Mouse (Mus musculus) forebrain, embryonic 13.5 days (tissue): Measurements from ENCODE around the gene Mcl1. TPM values are rescaled to one million over a fixed set of nuclear protein-coding genes. Genes with fewer than 3 reads are reported as not detected.
"Not testable (repeated sequence)": the region's sequence is repeated elsewhere in the genome, so short reads cannot be mapped to it uniquely, and the experiment has no call there.

ENCODE experiments used
- ATAC-seq: fragments of 200-750 bp; cut with Nextera tagmentation; 2 replicates; pipeline ENCODE4 v1.8.0; 2017
- H3K27ac ChIP-seq: fragments of 300-500 bp; sonication (generic); 2 replicates; pipeline ENCODE4 v1.5.1; 2015; ENCODE audit warnings: inconsistent platforms, mild to moderate bottlenecking, moderate library complexity
- H3K27me3 ChIP-seq: fragments of 300-500 bp; sonication (generic); 2 replicates; pipeline ENCODE4 v1.6.1; 2015; ENCODE audit warnings: mild to moderate bottlenecking, inconsistent platforms
- H3K36me3 ChIP-seq: fragments of 300-500 bp; sonication (generic); 2 replicates; pipeline ENCODE4 v1.6.1; 2015; ENCODE audit warnings: mild to moderate bottlenecking, inconsistent platforms; ENCODE audit not compliant: poor library complexity, severe bottlenecking
- H3K4me1 ChIP-seq: fragments of 300-500 bp; sonication (generic); 2 replicates; pipeline ENCODE4 v1.6.1; 2015; ENCODE audit warnings: inconsistent platforms
- H3K4me2 ChIP-seq: fragments of 300-500 bp; sonication (generic); 2 replicates; pipeline ENCODE4 v1.6.1; 2015; ENCODE audit warnings: inconsistent platforms, mild to moderate bottlenecking, moderate library complexity
- H3K4me3 ChIP-seq: fragments of 300-500 bp; sonication (generic); 2 replicates; pipeline ENCODE4 v1.5.1; 2015; ENCODE audit warnings: mild to moderate bottlenecking, inconsistent platforms
- H3K9ac ChIP-seq: fragments of 300-500 bp; sonication (generic); 2 replicates; pipeline ENCODE4 v1.6.1; 2015; ENCODE audit warnings: mild to moderate bottlenecking, inconsistent platforms
- H3K9me3 ChIP-seq: fragments of 300-500 bp; sonication (generic); replicated peaks from 2 replicates; pipeline ENCODE4 v1.6.1; 2016; ENCODE audit warnings: inconsistent platforms
- WGBS: fragments of 180-500 bp; shearing (Covaris S2); methylation state at CpG from one replicate; pipeline ENCODE4 v1.1.7; 2015; 5-methylcytosine and 5-hydroxymethylcytosine counted together
- polyA plus RNA-seq: library from polyadenylated mRNA; unstranded; fragments of >200 nt; fragmentation: Nextera tagmentation; extraction: Ambion mirVana; gene quantifications from 2 replicates; pipeline ENCODE4 v1.2.1, GENCODE M21; 2015

Gene Mcl1
- polyA plus RNA-seq, 1 experiment from 2014 or later, result 44.0 TPM

DNA sequence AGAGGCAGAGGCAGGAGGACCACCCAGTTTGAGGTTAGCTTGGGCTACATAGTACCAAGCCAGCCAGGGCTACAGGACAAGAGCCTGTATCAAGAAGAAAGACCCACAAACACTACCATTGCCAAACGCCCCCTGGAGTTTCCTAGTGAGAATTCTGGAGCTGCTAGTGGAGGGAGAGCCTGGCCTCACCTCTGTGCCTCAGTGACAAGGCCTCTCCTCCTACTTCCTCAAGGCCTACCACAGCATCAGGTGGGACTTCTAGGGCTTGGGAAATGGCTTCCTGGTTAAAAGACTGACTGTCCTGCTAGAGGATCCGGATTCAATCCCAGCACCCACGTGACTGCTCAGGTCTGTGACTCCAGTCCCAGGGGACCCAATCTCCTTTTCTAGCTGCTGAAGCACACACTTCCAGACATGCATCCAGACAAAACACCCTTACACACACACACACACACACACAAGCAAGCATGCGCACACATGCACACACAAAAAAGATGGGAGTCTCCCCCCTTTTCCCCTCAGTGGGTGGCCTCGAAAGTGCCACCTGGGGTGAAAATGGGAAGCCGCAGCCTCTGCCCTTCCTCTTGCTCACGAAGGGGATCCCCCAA lies 6.3 kb upstream of the Mcl1 start:
- no peak overlapping the region for H3K27ac ChIP-seq
- no peak overlapping the region for H3K9ac ChIP-seq
- H3K4me2 ChIP-seq, result no peak overlapping the region
- H3K27me3 ChIP-seq, result no peaks in the 10 kb centered on the region
- no peaks in the 10 kb centered on the region for H3K9me3 ChIP-seq
- 49% methylated on average over 7 of the region's 7 CpGs for WGBS
- no peak for ATAC-seq
- H3K36me3 ChIP-seq, result no peaks in the 10 kb centered on the region
- no peak overlapping the region for H3K4me3 ChIP-seq
- no peaks in the 10 kb centered on the region for H3K4me1 ChIP-seq

DNA sequence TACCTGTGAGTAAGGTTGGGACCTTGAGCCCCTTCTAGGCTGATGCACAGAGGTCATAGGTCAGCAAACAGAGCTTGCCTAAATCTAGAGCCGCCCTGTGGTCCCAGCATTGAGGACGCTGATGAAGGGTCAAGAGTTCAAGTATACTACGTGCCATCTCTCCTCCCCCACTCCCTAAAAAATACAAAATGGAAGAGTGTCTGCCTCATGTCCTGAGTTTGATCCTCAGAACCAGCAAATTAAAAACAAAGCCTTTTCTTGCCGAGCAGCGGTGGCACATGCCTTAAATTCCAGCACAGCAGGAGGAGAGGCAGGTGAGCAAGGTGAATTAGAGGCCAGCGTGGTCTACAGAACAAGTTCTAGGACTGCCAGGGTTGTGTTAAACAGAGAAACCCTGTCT lies 5.7 kb upstream of the Mcl1 start:
- Histone ChIP-seq H3K4me1 (0 out of 2 replicates have a peak, but pooled peaks cover 3% of the 10 kb centered on the region), H3K4me2 (no peak overlapping the region), H3K4me3 (no peak overlapping the region), H3K9me3 (no peaks in the 10 kb centered on the region), H3K27ac (no peak overlapping the region), H3K9ac (no peak overlapping the region), H3K36me3 (no peaks in the 10 kb centered on the region), H3K27me3 (no peaks in the 10 kb centered on the region)
- WGBS, result 19% methylated on average over 6 of the region's 6 CpGs
- ATAC-seq, result no peak

DNA sequence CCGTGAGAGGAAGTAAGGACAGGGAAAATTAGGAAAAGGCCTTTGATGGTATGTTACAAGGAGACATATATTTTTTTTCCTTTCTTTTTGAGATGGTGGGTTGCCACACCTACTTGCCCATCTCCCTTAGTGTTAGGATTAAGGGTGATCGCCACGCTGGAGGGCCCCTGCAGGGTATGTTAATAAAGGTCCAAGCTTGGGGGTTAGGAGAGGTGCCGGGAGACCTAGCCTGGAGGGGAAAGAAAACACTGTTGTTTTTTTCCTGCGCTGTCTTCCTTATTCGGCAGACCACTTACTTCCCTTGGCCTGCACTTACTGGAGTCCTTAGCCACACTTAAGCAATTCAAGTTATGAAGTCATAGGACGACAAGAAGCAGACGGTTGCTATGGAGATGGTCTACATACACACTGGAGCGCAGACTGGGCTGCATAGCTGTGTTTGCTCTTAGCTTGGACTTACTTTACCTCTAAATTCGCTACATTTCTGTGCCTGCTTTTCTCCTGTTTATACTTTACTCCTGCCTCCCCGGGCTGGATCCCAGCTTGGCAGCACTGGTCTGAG lies 5.0 kb upstream of the Mcl1 start:
- Histone ChIP-seq H3K4me2 (no peak overlapping the region), H3K4me1 (0 out of 2 replicates have a peak, but pooled peaks cover 6% of the 10 kb centered on the region), H3K27me3 (no peaks in the 10 kb centered on the region), H3K9ac (no peak overlapping the region), H3K27ac (no peak overlapping the region), H3K9me3 (no peaks in the 10 kb centered on the region), H3K4me3 (no peak overlapping the region), H3K36me3 (no peaks in the 10 kb centered on the region)
- WGBS, result 21% methylated on average over 11 of the region's 11 CpGs
- ATAC-seq, result no peak

DNA sequence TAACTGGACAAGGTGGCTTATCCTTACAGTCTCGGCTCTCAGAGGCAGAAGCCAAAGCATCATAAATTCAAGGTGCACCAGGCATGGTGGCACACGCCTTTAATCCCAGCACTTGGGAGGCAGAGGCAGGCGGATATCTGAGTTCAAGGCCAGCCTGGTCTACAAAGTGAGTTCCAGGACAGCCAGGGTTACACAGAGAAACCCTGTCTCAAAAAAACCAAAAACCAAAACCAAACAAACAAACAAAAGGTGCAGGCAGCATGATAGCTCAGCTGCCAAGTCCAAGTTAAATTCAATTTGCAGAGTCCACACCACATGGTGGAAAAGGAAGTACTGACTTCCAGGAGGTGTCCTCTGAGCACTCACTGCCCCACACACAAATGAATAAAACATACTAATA lies 4.2 kb upstream of the Mcl1 start:
- H3K9ac ChIP-seq, H3K4me1 ChIP-seq, ATAC-seq, H3K4me2 ChIP-seq, H3K9me3 ChIP-seq, H3K27ac ChIP-seq, H3K27me3 ChIP-seq, H3K36me3 ChIP-seq, H3K4me3 ChIP-seq: not testable (repeated sequence)
- 96% methylated on average over 3 of the region's 3 CpGs for WGBS

DNA sequence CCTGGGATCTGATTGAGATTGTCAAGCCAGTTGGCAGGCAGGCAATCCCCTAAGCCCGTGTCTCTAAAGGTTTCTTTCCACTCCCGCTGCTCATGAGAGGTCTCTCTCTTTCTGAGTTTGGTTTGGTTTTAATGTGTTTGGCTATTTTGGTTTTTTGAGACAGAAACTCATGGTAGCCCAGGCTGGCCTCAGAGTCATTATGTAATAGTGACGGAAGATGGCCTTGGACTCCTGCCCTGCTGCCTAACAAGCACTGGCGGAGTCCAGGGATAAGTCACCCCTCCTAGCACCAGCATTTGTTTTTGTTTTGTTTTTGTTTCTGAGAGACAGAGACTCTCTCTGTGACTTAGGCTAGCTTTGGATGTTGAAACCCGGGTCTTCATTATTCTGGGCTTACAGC lies 3.2 kb upstream of the Mcl1 start:
- H3K4me1 ChIP-seq, result peaks cover 9% of the 10 kb centered on the region
- no peaks in the 10 kb centered on the region for H3K9me3 ChIP-seq
- no peak overlapping the region for H3K27ac ChIP-seq
- H3K36me3 ChIP-seq, result peaks cover under 1% of the 10 kb centered on the region; the same call in 1 of the 2 replicates
- no peaks in the 10 kb centered on the region for H3K27me3 ChIP-seq
- no peak overlapping the region for H3K4me2 ChIP-seq
- ATAC-seq, result no peak
- H3K9ac ChIP-seq, result no peak overlapping the region
- no peak overlapping the region for H3K4me3 ChIP-seq
- 88% methylated on average over 5 of the region's 5 CpGs for WGBS

DNA sequence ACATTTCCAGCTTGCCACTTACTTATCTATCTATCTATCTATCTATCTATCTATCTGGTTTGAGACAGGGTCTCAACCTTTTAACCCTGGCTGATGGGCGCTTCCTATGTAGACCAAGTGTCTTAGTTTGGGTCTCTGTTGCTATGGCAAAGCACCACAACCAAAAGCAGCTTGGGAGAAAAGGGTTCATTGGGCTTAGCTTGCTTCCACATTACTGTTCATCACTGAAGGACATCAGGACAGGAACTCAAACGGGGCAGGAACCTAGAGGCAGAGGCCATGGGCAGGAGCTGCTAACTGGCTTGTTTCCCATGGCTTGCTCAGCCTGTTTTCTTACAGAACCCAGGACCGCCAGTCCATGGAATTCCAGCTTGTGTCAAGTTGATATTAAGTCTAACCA lies 1.5 kb upstream of the Mcl1 start:
- H3K4me1 ChIP-seq, result peaks cover 25% of the 10 kb centered on the region
- H3K27me3 ChIP-seq, result no peaks in the 10 kb centered on the region
- H3K9me3 ChIP-seq, result no peaks in the 10 kb centered on the region
- WGBS, result 97% methylated on average over 3 of the region's 3 CpGs
- H3K36me3 ChIP-seq, result peaks cover 14% of the 10 kb centered on the region
- H3K9ac ChIP-seq, result 0 out of 2 replicates have a peak overlapping the region, but pooled peaks have one; percentile 8
- no peak overlapping the region for H3K4me2 ChIP-seq
- no peak for ATAC-seq
- no peak overlapping the region for H3K27ac ChIP-seq
- H3K4me3 ChIP-seq, result no peak overlapping the region

DNA sequence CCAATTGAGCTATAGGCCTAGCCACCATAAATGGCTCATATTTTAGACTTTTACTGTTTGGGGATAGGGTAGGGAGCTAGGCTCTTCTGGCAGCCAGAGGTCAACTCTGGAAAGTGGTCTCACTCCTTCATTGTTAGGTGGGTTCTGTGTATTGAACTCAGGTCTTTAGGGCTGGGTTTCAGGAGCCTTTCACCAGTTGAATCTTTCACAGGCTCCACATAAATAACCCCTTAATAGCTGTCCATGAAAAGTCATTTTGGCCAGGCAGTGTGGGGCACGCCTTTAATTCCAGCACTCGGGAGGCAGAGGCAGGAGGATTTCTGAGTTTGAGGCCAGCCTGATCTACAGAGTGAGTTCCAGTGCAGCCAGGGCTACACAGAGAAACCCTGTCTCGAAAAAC lies 877 bp upstream of the Mcl1 start:
- H3K27ac ChIP-seq, result no peak overlapping the region
- H3K4me1 ChIP-seq, result peaks cover 31% of the 10 kb centered on the region
- no peak for ATAC-seq
- H3K36me3 ChIP-seq, result peaks cover 20% of the 10 kb centered on the region
- peak overlapping the region; percentile 99 for H3K4me3 ChIP-seq
- peak overlapping the region; percentile 99; the same call in 1 of the 2 replicates for H3K9ac ChIP-seq
- H3K9me3 ChIP-seq, result no peaks in the 10 kb centered on the region
- 90% methylated on average over 3 of the region's 3 CpGs for WGBS
- peak overlapping the region; percentile 91 for H3K4me2 ChIP-seq
- no peaks in the 10 kb centered on the region for H3K27me3 ChIP-seq

DNA sequence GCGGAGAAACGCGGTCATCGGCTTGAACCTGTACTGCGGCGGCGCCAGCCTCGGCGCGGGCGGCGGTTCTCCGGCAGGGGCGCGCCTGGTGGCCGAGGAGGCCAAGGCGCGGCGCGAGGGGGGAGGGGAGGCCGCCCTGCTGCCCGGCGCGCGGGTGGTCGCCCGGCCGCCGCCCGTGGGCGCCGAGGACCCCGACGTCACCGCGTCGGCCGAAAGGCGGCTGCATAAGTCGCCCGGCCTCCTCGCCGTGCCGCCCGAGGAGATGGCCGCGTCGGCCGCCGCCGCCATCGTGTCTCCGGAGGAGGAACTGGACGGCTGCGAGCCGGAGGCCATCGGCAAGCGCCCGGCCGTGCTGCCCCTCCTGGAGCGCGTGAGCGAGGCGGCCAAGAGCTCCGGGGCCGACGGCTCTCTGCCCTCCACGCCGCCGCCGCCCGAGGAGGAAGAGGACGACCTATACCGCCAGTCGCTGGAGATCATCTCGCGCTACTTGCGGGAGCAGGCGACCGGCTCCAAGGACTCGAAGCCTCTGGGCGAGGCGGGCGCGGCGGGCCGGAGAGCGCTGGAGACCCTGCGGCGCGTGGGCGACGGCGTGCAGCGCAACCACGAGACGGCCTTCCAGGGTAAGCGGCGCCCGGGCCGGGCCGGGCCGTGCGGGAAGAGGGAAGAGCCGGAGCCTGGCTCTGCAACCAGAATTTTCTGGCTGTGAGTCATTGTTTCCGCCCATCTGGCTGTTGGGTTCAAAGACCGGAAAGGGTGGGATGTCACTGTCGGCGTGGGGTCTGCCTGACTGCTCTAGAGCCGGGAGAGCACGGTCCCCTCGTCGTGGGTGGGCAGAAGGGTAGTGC lies 502 bp downstream of the Mcl1 start:
- no peaks in the 10 kb centered on the region for H3K27me3 ChIP-seq
- H3K27ac ChIP-seq, result peak overlapping the region; percentile 97
- H3K4me3 ChIP-seq, result peak overlapping the region; percentile 99
- H3K4me1 ChIP-seq, result peaks cover 45% of the 10 kb centered on the region
- under 1% methylated on average over 66 of the region's 113 CpGs for WGBS
- peak overlapping the region; percentile 99 for H3K9ac ChIP-seq
- no peaks in the 10 kb centered on the region for H3K9me3 ChIP-seq
- peaks cover 32% of the 10 kb centered on the region for H3K36me3 ChIP-seq
- H3K4me2 ChIP-seq, result peak overlapping the region; percentile 91
- peak; percentile 48 for ATAC-seq

DNA sequence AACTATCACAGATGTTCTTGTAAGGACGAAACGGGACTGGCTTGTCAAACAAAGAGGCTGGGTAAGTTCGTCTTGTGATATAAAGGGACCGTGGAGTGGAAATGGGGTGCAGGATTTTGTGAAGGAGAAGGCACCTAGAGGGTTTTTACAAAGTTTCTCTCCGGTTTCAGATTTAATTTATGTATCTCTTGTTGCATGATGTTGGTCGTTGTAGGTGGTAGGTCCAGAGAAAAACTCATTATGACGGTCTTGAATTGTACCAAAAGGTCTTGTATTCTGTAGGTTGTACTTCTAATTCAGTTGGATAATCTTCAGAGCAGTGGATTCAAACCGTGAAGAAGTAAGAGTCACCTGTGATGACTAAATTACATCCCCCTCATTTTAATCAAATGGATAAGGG lies 1.4 kb downstream of the Mcl1 start:
- Histone ChIP-seq H3K36me3 (peaks cover 40% of the 10 kb centered on the region), H3K27ac (peak overlapping the region; percentile 97), H3K4me3 (peak overlapping the region; percentile 99), H3K9ac (peak overlapping the region; percentile 99), H3K9me3 (no peaks in the 10 kb centered on the region), H3K4me1 (peaks cover 49% of the 10 kb centered on the region), H3K4me2 (peak overlapping the region; percentile 91), H3K27me3 (no peaks in the 10 kb centered on the region)
- no peak for ATAC-seq
- under 1% methylated on average over 8 of the region's 8 CpGs for WGBS

DNA sequence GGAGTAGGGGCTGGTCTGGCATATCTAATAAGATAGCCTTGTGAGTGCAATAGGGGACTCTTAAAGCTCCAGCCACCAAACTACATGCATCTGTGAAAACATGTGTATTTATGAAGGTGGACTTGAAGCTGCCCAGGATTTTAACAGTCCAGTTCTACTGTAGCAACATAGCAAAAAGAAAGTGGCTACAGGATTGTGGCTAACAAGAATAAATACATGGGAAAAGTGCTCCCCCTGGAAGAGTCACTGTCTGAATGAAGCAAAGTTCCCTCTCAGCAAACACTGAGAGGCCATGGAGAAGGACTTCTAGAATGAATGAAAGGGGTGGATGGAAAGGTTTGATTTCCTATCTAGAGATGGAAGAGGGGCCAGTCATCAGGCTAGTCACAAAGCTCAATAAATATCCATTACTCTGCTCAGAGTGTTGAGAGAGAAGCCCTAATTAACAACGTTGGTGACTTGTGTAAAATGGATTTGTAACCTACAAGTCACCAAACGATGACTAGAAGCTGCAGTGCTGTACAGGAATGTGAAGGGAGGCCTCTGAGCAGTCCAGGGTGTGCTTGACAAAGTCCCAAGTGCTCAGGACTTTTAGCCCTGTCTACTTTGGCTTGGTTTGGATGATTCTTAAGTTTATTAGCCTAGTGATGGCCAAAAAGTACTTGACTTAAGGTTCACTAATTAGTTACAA lies 2.3 kb downstream of the Mcl1 start:
- H3K36me3 ChIP-seq, result peaks cover 46% of the 10 kb centered on the region
- WGBS, result 62% methylated on average over 2 of the region's 2 CpGs
- peak overlapping the region; percentile 99 for H3K4me3 ChIP-seq
- H3K27me3 ChIP-seq, result no peaks in the 10 kb centered on the region
- H3K4me1 ChIP-seq, result peaks cover 51% of the 10 kb centered on the region
- H3K4me2 ChIP-seq, result peak overlapping the region; percentile 91
- 0 out of 2 replicates have a peak overlapping the region, but pooled peaks have one; percentile 2 for H3K27ac ChIP-seq
- peak overlapping the region; percentile 99 for H3K9ac ChIP-seq
- H3K9me3 ChIP-seq, result no peaks in the 10 kb centered on the region
- ATAC-seq, result no peak

DNA sequence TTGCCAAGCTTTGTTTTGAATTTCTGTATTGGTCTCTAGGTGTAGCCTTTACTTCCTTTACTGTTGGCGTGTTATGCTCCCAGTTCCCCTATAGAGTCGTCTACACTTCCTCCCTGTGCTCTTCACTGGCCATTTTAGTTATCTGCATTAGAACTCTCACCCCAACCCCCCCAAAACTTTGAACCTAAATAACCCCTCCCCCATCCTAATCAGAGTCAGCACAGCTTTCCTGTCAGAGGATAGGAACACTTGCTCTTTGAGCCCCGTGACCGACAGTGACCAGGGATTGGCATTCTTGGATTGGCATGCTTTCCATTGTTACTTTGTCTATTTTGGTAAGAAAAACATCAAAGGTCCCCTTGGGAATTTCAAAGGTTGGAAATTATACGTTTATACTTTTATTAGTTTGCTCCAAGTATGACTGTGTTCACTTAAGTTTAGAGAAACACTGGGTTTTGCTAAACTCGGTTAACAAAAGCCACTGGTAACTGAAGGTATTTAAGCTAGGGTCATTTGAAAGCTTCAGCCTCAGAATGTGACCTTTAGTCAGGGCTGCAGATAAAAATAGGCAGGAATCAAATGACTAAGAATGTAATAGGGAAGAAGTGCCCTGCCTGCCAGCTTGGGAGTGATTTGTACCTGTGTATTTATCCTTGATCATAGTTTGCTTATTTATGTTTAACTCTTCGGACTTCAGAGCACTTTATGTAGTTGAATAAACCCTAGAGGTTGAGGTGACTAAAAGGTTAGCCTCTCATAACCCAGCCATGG lies 3.5 kb downstream of the Mcl1 start:
- H3K4me3 ChIP-seq, result peak overlapping the region; percentile 10; the same call in 1 of the 2 replicates
- peak overlapping the region; percentile 29 for H3K4me2 ChIP-seq
- no peak overlapping the region; the same call in 1 of the 2 replicates for H3K9ac ChIP-seq
- peaks cover 62% of the 10 kb centered on the region for H3K4me1 ChIP-seq
- H3K27ac ChIP-seq, result no peak overlapping the region
- no peak for ATAC-seq
- H3K9me3 ChIP-seq, result no peaks in the 10 kb centered on the region
- WGBS, result 80% methylated on average over 7 of the region's 7 CpGs
- no peaks in the 10 kb centered on the region for H3K27me3 ChIP-seq
- peaks cover 46% of the 10 kb centered on the region for H3K36me3 ChIP-seq
